ENCODE assay signal across 11 mouse cellular contexts in genomic region chr5:121823668-121824067, GRCm38 (mm10). TPM values are rescaled to one million over a fixed set of nuclear protein-coding genes. Genes with fewer than 3 reads are reported as not detected.
A peak's percentile ranks its signal among the peaks of the same experiment; 100 is the strongest.
DNase-seq lines count a peak whose midpoint lies in the region; ATAC-seq and TF ChIP-seq lines count a peak whose summit lies in the region.
"Had no signal": no experiment of that assay in that cellular context is flagged by ENCODE, and none has a peak within 500 bp of the region (broad histone marks: within the 10 kb centered on the region; RNA-seq: fewer than 3 reads in every experiment).

No protein-coding gene starts in this region.

- H3K9me3 ChIP-seq in hindbrain, embryonic 10.5 days, result no peaks in the 10 kb centered on the region
- no peaks in the 10 kb centered on the region for H3K9me3 ChIP-seq in hindbrain, embryonic 13.5 days
- no peaks in the 10 kb centered on the region for H3K9me3 ChIP-seq in midbrain, embryonic 10.5 days (replicated peaks)
- no peaks in the 10 kb centered on the region for H3K9me3 ChIP-seq in midbrain, postnatal 0 days (ENCODE audit: low read length)
- H3K9me3 ChIP-seq: liver, embryonic 13.5 days had no signal

- peak overlapping the region; percentile 78; the same call in 1 of the 2 replicates for H3K27ac ChIP-seq in hindbrain, embryonic 10.5 days
- H3K27ac ChIP-seq in hindbrain, embryonic 13.5 days, result no peak overlapping the region
- H3K27ac ChIP-seq in midbrain, embryonic 10.5 days (replicated peaks), result peak overlapping the region; percentile 67; the same call in 1 of the 2 replicates
- no peak overlapping the region for H3K27ac ChIP-seq in midbrain, postnatal 0 days (ENCODE audit: low read depth, low read length)
- peak overlapping the region; percentile 62 for H3K27ac ChIP-seq in macrophage

- peaks cover 23% of the 10 kb centered on the region for H3K27me3 ChIP-seq in hindbrain, embryonic 10.5 days (ENCODE audit: insufficient read depth, poor library complexity, severe bottlenecking)
- H3K27me3 ChIP-seq in hindbrain, embryonic 13.5 days, result peaks cover 15% of the 10 kb centered on the region
- peaks cover 25% of the 10 kb centered on the region for H3K27me3 ChIP-seq in midbrain, embryonic 10.5 days (ENCODE audit: low read depth, poor library complexity, severe bottlenecking)
- H3K27me3 ChIP-seq in midbrain, postnatal 0 days (ENCODE audit: insufficient read depth, low read length), result no peaks in the 10 kb centered on the region
- H3K27me3 ChIP-seq: liver, embryonic 13.5 days had no signal

- ATAC-seq in hindbrain, embryonic 13.5 days (ENCODE audit: low FRiP score), result no peak
- no peak for ATAC-seq in midbrain, postnatal 0 days (ENCODE audit: low FRiP score)
- ATAC-seq: forebrain, embryonic 16.5 days had no signal

- no peak for TF ChIP-seq CTCF in midbrain, postnatal 0 days (IDR thresholded peaks at IDR 0.05)

- 100% methylated on average over 1 of the region's 1 CpGs for WGBS in hindbrain, embryonic 10.5 days
- 100% methylated on average over 1 of the region's 1 CpGs for WGBS in hindbrain, embryonic 13.5 days
- WGBS in midbrain, embryonic 10.5 days, result 93% methylated on average over 1 of the region's 1 CpGs
- WGBS in midbrain, postnatal 0 days, result 89% methylated on average over 1 of the region's 1 CpGs
- WGBS in macrophage (ENCODE audit: missing documents), result 75% methylated on average over 1 of the region's 1 CpGs

- DNase-seq in cerebellum, adult 9-11 months, result peak; percentile 40
- DNase-seq in cerebellum, postnatal 4 days (ENCODE audit: low spot score in 2 of 2), result no peak
- DNase-seq in hindbrain, embryonic 10.5 days (ENCODE audit: low spot score), result no peak
- DNase-seq in midbrain, embryonic 10.5 days (ENCODE audit: low spot score), result no peak
- no peak for DNase-seq in midbrain, postnatal 0 days (ENCODE audit: low spot score)
- DNase-seq: liver, embryonic 13.5 days; right cerebral cortex, adult 18-20 months; thymus, postnatal 14 days had no signal

- H3K9ac ChIP-seq in hindbrain, embryonic 13.5 days, result no peak overlapping the region
- H3K9ac ChIP-seq in midbrain, postnatal 0 days (replicated peaks; ENCODE audit: low read length, poor library complexity, severe bottlenecking), result no peak overlapping the region
- H3K9ac ChIP-seq: liver, embryonic 13.5 days had no signal

- H3K79me2 ChIP-seq in macrophage (ENCODE audit: inconsistent target), result peaks cover 98% of the 10 kb centered on the region

- peaks cover 81% of the 10 kb centered on the region for H3K36me3 ChIP-seq in hindbrain, embryonic 10.5 days
- peaks cover 36% of the 10 kb centered on the region for H3K36me3 ChIP-seq in hindbrain, embryonic 13.5 days
- H3K36me3 ChIP-seq in midbrain, embryonic 10.5 days, result peaks cover 66% of the 10 kb centered on the region
- H3K36me3 ChIP-seq in midbrain, postnatal 0 days (ENCODE audit: insufficient read depth, low read length), result peaks cover 23% of the 10 kb centered on the region
- peaks cover 64% of the 10 kb centered on the region for H3K36me3 ChIP-seq in macrophage (ENCODE audit: inconsistent target)

- H3K4me2 ChIP-seq in hindbrain, embryonic 13.5 days, result no peak overlapping the region
- no peak overlapping the region for H3K4me2 ChIP-seq in midbrain, postnatal 0 days (ENCODE audit: low read depth, low read length, poor library complexity, severe bottlenecking)
- H3K4me2 ChIP-seq: liver, embryonic 13.5 days had no signal

- peaks cover 34% of the 10 kb centered on the region for H3K4me1 ChIP-seq in hindbrain, embryonic 10.5 days (replicated peaks)
- peaks cover 20% of the 10 kb centered on the region for H3K4me1 ChIP-seq in hindbrain, embryonic 13.5 days (replicated peaks)
- peaks cover 25% of the 10 kb centered on the region for H3K4me1 ChIP-seq in midbrain, embryonic 10.5 days
- H3K4me1 ChIP-seq in midbrain, postnatal 0 days (ENCODE audit: insufficient read depth, low read length), result peaks cover 3% of the 10 kb centered on the region; the same call in 1 of the 2 replicates

- H3K4me3 ChIP-seq in hindbrain, embryonic 10.5 days, result no peak overlapping the region
- no peak overlapping the region for H3K4me3 ChIP-seq in hindbrain, embryonic 13.5 days
- no peak overlapping the region for H3K4me3 ChIP-seq in midbrain, embryonic 10.5 days
- H3K4me3 ChIP-seq in midbrain, postnatal 0 days (ENCODE audit: low read depth, low read length), result no peak overlapping the region
- H3K4me3 ChIP-seq in macrophage (ENCODE audit: inconsistent target), result no peak overlapping the region
- H3K4me3 ChIP-seq: liver, embryonic 13.5 days had no signal

RNA-seq across cellular contexts. Expression of gene Sh2b3, which starts 13.8 kb away (rescaled TPM):
- polyA plus RNA-seq in hindbrain, embryonic 10.5 days (2016; fragmentation: Nextera tagmentation; extraction: Ambion mirVana), result 9.3 and 11.1 TPM in 2 replicates
- polyA plus RNA-seq in hindbrain, embryonic 13.5 days (2015; fragmentation: Nextera tagmentation; extraction: Ambion mirVana), result 6.4 and 6.5 TPM in 2 replicates
- polyA plus RNA-seq in midbrain, embryonic 10.5 days (2016; fragmentation: Nextera tagmentation; extraction: Ambion mirVana), result 6.9 and 8.1 TPM in 2 replicates
- 21.5 and 23.8 TPM in 2 replicates for total RNA-seq in midbrain, postnatal 0 days (2014; rRNA removed)
- polyA plus RNA-seq in midbrain, postnatal 0 days (2015; fragmentation: Nextera tagmentation; extraction: Ambion mirVana), result 5.9 and 6.4 TPM in 2 replicates
- 100 to 1,000 TPM in 1 of 26 experiments, 10 to 100 TPM in 25; 32.2 to 111 (median 70.7) TPM for total RNA-seq in macrophage (2018; cell fraction: chromatin; rRNA removed)
- 10 to 100 TPM; 29.7 to 65.3 (median 45.4) TPM for total RNA-seq in macrophage (2018; cell fraction: cytosol; rRNA removed)
- total RNA-seq in macrophage (2018; cell fraction: nucleus; rRNA removed), result 100 to 1,000 TPM in 4 of 26 experiments, 10 to 100 TPM in 22; 39.5 to 128 (median 64.9) TPM
- polyA plus RNA-seq in macrophage (2018), result 36.0 to 49.5 TPM (median 47.2 TPM) in 3 replicates

RNA-seq across cellular contexts. Expression of gene Pheta1, which starts 25.1 kb away (rescaled TPM):
- 44.8 and 54.5 TPM in 2 replicates for polyA plus RNA-seq in hindbrain, embryonic 10.5 days (2016; fragmentation: Nextera tagmentation; extraction: Ambion mirVana)
- polyA plus RNA-seq in hindbrain, embryonic 13.5 days (2015; fragmentation: Nextera tagmentation; extraction: Ambion mirVana), result 45.5 and 47.4 TPM in 2 replicates
- 46.7 and 52.9 TPM in 2 replicates for polyA plus RNA-seq in midbrain, embryonic 10.5 days (2016; fragmentation: Nextera tagmentation; extraction: Ambion mirVana)
- 46.1 and 49.7 TPM in 2 replicates for total RNA-seq in midbrain, postnatal 0 days (2014; rRNA removed)
- polyA plus RNA-seq in midbrain, postnatal 0 days (2015; fragmentation: Nextera tagmentation; extraction: Ambion mirVana), result 29.8 and 33.1 TPM in 2 replicates
- 10 to 100 TPM in 6 of 26 experiments, 1 to 10 TPM in 20; 2.0 to 20.7 (median 7.2) TPM for total RNA-seq in macrophage (2018; cell fraction: chromatin; rRNA removed)
- 1 to 10 TPM; 1.7 to 6.5 (median 3.9) TPM for total RNA-seq in macrophage (2018; cell fraction: cytosol; rRNA removed)
- total RNA-seq in macrophage (2018; cell fraction: nucleus; rRNA removed), result 10 to 100 TPM in 4 of 26 experiments, 1 to 10 TPM in 22; 2.3 to 11.9 (median 6.9) TPM
- 0.86 to 5.2 TPM (median 3.8 TPM) in 3 replicates for polyA plus RNA-seq in macrophage (2018)

Comparison
In these comparisons a context has a peak if more than half of its experiments do, and no peak if none do; other contexts are left out.
1. H3K27ac ChIP-seq: peak in hindbrain, embryonic 10.5 days (single experiment), midbrain, embryonic 10.5 days (single experiment) and macrophage (single experiment); none in hindbrain, embryonic 13.5 days (single experiment) and midbrain, postnatal 0 days (single experiment).